Mouse (Mus musculus) left cerebral cortex, adult 18-20 months (tissue): ENCODE results near the gene Sec16a. TPM values are rescaled to one million over a fixed set of nuclear protein-coding genes. Genes with fewer than 3 reads are reported as not detected.

Experiments used
- DNase-seq, 2 experiments: peaks; one replicate each; pipeline ENCODE4 v3.0.0; 2021 to 2022; ENCODE audit warnings: low spot score in 2 of 2, mixed read lengths in 1 of 2
- total RNA-seq, 2 experiments: library from RNA; stranded (reverse); gene quantifications; 2 replicates each; pipeline ENCODE4 v1.2.3; 2021

The Sec16a gene
- total RNA-seq, 2 experiments from 2014 or later: 42.7 to 46.0 TPM

DNA sequence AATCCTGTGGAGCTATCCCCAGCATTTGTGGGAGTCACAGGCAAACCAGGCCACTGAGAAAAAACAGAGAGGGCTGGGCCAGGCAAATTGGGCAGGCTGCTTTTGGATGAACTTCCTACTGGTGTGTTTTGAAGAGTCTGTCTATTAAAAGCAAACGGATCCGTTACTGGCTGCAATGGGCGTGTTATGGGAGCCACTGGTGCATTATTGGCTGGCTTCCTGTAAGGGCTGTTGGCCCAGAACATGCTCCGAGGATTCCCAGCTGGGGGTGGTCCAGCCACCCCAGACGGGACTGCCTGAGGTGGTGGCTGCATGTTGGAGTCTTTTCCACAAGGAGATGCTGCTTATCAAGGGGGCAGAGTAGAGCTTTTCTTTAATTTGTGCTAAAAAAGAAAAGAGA is 3.3 kb downstream of the Sec16a start:
- no peak for DNase-seq

DNA sequence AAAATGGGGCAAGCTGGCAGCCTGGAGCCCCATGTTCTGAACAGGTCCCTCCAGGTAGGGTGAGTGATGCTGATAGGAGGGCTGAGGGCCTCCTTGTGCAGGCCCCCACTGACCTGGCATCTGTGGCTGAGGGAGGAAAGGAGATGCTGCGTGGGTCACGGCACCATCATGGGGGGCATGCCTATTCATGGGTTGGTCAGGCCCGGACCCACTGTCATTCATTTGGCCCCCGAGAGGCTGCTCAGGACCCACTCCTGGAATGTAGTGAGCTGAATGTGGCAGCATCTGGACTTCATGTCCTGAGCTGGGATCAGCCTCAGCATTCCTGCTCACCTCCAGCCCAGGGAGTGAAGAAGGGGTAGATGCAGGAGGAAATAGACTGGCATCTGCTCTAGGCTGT is 3.8 kb downstream of the Sec16a start:
- DNase-seq: no peak

DNA sequence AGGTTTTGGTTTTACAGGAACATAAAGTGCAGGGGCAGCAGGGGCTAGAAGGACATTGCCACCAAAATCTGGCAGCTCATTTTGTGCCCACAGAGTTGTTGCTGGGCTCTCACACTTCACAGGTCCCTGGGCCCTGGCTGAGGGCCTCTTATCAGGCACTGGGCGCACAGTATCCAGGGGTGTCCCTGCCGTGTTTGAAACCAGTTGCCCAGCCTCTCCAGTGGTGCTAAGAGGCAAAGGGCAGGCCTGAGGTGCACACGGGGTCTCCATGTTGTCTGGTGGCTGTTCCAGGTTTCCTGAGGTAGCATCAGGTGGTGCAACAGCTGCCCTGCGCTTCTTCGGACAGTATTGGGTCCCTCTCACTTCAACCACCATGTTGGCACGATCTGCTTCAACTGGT is 5.3 kb downstream of the Sec16a start:
- DNase-seq: no peak

DNA sequence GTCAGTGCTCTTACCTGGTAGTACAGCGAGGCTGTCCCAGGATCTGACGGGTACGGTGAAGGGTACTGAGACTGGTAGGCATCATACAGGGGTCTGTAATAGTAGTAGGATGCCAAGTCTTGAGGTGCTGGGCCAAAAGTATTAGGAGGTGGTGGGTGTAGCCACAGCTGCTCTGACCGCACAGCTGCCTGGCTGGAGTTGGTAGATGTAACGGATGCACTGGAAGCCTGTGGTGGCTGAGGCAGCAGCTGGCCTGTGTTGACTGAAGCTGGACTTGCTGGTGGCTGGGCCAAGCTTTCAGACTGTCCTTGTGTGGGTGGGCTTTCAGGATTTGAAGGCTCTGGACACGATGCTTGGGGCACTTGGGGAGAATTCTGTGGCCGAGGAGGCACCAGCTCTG is 6.6 kb downstream of the Sec16a start:
- no peak for DNase-seq

DNA sequence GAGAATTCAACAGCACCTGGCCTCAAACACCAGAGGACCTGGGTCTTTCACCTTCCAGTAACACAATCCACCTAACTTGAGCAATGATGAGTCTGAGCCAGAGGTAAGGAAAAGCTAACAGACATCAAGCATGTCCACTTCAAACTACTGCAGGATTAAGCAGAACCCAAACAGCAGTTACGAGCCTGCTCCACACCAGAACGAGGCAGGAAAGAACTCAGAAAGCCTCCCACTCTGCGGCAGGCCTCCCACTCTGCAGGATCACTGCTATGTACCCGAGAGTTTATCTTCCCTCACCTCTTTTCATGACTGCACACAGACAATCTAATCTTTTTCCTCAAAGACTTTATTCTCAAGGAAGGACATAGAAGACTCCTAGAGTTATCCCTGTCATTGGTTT is 7.8 kb downstream of the Sec16a start:
- DNase-seq: peak; percentile 46 to 69

DNA sequence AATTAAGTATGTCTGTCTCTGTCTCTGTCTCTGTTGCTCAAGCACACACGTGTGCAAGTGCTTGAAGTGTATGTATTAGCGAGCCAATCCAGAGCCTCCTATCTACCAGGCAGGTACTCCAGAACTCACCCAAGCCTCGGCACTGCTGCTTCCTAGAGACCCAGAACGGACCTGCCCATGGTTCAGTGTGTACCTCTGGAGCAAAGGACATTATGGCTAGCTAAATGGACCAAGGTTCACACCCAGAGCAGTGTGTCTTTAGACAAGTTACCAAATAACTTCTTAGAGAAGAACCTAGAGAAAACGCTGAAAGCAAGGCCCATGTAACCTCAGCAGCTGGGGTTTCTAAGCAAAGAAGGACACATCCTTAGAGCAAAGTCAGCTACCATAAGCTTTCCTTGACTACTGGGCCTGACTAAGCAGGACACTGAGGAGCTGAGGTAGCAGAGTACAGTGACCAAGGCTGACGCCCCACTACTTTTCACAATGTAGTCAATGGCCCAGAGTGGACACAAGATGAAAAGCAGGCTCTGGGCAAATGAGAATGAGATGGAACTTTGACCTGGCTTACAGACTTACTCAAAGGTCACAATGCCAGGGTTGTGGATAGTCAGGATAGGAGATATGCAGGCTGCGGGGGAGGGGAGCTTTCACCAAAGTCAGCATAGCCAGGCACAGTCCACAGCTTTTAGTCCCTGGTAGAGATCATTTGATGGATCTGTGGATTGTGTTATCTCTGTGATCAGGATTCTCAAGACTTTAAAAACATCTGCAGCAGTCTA is 10.0 kb downstream of the Sec16a start:
- no peak for DNase-seq

DNA sequence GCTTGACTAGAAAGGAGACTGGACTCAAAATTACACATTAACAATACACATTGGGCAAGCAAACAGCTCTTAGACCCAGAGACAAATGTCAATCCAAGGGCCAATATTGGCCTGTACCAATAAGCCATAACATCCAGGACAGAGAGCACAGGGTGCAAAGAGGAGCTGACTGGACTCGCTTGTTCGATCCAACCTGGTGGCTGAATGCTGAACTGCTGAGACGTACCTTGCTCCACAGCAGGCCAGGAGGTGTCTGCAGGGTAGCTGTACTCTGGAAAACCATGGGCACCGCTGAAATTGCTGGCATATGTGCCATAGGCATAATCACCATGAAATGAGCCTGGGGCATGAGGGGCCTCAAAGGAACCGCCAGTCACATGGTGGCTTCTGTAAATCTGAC is 15.2 kb downstream of the Sec16a start:
- DNase-seq: no peak

DNA sequence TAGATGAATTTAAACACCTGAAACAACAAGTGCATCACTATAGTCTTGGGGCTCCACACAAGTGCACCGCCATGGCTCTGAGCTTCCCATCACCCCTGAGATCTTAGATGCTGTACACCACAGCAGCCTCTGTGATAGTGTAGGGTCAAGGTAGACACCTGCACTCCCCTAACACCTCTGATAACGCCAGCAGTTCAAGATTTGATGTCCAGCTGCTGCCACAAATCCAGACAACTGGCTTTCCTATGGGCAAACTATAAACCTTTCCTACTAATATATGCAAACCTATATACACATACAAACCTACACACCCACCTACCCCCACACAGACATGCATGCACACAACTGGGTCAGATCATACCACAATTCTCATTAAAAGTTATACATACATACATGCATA is 20.5 kb downstream of the Sec16a start:
- DNase-seq: no peak

DNA sequence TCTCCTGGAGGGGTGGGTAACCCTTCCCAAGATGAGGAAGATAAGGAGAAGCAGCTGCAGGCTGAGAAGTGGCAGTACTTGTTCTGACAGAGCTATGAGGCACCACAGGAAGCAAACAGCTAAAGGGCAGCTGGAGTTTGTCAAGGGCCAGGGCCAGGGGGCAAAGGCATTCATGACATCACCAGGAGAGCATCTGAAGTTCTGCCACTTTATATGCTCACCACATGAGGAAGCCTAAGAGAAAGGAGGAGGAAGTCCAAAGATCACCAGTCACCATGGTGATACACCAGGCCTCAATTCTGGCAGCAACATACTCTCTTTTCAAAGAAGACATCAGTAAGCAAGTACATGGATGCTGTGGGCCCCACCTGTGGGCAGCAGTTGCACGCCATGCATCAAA is 21.9 kb downstream of the Sec16a start:
- no peak for DNase-seq

DNA sequence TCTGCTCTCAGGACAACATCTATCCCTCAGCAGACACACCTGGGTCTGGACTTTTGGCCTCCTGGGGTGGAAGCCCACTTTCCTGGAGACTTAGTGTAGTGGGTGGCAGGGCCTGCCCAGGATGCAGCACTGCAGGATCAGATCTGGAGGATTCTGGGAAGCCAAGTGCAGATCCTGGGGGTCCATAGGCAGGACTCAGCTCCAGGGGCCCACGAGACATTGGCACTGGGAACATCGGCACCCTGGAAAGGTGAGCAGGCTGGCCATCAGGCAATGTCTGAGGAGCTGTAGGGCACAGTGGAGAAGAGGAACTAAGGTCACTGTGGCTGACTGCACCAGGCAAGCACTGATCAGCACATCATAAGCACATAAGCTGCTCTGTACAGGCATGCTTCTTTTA is 23.0 kb downstream of the Sec16a start:
- DNase-seq: no peak

DNA sequence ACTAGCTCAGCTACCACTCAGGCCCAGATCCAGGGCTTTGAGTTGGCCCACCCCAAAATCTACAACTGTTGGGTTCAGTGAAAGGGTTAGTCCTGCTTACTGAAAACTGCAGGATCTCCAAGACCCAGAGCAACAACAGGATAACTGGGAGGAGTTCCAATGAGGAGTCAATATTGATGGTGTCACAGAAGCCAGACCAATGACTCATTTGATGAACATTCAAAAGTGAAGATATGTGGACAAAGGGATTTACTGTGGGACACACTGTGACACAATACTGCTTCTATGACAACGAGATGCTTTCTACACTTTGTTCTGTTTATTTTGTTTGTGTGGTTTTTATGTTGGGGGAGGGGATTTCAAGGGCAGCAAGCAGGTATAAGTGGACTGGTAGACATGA is 26.9 kb downstream of the Sec16a start:
- no peak for DNase-seq

DNA sequence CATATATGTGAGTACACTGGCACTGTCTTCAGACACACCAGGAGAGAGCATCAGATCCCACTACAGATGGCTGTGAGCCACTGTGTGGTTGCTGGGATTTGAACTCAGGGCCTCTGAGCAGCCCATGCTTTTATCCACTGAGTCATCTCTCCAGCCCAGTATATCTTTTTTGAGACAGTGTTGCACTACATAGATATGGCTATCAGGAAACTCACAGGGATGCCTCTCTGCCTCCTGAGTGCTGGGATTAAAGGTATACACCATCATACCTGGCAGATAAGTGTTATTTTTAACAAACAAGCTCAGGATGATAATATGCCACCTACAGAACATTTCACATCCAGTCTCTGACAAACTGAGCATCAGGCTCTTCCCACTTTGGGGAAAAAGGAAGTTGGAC is 27.9 kb downstream of the Sec16a start:
- DNase-seq: no peak

DNA sequence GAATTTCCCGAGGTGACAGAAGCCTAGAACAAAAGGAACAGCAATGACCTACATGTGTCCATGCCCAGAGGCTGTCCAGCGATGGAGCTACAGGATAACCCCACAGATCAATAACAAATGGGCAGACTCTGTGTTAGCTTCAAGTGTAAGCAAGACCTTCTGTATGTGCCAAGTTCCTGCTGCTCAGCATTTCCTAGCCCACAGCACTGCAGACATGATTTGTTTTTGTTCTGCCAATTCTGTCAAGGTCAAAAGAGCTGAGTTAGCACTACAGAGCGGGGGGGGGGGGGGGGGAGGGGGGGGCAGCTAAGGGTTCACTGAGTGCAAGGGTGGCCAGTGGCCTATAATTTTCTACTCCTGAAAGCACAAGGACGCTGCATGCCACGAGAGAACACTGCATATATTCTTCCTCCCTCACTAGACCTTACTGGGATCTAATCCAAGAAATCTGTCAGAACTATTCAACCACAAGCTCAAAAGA is 34.0 kb downstream of the Sec16a start:
- DNase-seq: no peak

DNA sequence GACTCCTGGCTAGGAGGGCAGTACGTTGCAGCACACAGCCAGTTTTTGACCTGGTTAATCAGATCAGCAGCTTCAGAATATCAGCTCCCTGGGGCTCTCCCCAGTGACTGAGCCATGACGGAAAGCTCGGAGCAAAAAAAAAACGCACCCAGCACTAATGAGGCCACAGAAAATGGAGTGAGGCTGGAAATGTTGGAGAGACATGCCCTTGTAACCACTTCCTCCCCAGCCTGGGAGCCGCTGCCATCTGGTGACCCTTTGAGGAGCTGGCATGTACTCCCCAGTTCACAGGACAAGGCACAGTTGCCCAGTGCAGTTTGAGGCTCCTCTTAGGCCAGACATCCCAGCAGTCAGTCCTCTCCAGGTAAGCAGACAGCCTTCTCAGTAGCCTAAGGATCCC is 34.9 kb downstream of the Sec16a start:
- no peak for DNase-seq

DNA sequence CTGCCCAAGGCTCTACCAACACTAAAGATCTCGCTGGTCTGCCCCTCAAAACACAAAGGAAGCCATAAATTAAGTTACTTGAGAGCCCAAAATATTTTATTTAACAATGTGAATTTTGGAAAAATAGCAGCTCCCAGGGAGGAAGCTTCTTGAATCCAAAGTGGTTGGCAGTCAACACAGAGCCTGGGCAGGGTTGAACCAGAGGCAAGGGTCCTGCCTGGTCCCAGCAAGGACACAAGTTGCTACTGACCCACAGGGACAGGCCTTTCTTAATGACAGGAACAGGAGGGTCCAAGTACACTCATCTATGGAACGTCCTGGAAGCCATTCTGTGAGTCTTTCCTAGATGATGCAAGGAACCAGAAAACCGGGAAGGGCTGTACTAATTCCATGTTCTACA is 35.7 kb downstream of the Sec16a start:
- DNase-seq: no peak

DNA sequence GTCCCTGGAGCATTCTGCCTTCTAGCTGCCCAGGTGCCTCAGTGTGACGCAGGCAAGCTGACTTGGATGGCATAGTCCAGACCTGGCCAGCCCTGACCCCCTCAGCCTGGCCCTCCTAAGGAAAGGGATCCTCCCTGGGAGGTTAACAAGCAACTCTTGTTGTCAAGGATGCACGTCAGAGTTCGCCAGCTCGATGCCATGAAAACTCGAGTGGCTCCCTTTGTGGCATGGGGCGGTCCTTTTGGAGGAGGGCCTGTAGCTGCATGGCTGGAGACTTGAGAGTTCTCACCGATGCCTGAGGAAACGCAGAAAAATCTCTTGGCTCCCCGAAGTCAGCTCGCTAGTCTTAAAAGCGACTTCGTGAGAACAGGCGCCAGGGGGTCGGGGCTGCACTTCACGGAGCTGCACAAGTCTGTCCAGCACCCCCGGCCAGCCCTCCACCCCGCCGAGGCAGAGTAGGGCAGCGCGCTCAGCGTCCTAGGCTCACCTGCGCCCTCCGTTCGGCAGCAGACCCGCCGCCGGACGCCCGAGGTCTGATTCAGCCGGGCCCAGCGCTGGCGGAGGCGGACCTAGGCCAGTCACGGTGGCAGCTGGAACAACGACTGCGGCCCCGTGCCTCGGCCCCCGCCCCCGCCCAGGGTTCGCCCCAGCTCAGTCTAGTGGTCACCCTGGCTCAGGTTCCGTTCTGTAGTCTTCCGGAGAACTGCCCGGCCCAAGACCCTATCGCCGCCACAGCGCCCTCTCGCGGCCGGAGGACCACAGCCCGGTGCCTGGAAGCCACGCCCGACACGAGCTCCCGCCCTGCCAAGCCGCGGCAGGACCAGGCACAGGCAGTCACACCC is 36.3 kb downstream of the Sec16a start, which contains the start of gene Inpp5e:
TSS of gene Inpp5e (minus strand) at position 689 of the 842 bp plus-strand sequence.
- peak; percentile 98 to 99 for DNase-seq

DNA sequence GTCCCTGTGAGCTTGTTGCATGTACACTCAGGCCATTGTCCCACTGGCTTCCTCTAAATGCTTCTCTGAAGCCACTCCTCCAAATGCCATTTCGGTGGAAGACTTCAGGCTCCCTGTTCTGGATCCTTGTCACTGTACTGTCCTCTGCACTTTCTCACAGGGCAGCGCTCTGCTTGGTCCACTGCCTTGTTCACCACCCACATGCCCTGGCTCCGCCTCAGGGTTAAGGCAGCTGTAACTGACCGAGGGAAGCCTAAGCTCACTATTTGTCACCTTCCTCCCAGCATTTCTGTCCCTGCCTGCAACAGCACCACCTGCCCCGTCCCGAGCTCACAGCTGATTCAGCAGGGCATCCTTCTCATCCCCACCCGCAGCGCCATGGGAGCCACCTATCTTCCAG is 41.7 kb downstream of the Sec16a start:
- DNase-seq: no peak

DNA sequence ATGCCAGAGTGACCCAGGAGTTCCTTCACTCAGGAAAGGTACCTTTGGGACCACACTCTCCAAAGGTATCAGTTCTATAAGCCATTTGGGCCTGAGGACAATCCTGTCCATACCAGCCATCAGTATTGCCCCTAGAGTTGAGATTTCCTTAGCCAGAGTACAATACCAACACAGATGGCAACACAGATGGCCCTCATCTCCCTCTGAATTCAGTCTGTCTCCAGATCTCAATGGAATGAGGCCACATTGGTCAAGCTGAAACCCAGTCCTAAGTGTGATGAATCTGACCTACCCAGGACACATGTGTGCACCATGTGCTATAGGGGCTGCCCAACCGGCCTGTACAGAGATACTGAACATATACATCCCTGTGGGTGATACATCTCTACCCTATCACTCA is 42.8 kb downstream of the Sec16a start:
- DNase-seq: no peak

DNA sequence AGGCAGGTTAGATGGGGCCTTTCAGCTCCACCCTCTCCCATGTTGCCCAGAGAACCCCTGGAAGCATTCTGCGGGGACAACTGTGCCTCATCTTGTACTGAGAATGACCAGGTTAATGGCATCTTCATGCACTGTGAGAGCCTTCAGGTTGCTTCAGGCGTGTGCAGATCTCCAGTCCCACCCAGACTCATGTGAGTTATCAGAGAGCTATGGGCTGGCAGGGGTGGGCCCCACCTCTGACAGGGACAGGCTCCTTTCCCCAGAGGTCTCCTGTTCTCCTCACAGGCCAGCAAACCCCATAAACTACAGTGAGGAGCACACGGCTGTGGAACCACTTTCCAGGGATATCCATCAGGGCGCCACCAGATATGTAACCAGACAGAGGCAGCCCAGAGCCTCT is 44.0 kb downstream of the Sec16a start:
- no peak for DNase-seq

DNA sequence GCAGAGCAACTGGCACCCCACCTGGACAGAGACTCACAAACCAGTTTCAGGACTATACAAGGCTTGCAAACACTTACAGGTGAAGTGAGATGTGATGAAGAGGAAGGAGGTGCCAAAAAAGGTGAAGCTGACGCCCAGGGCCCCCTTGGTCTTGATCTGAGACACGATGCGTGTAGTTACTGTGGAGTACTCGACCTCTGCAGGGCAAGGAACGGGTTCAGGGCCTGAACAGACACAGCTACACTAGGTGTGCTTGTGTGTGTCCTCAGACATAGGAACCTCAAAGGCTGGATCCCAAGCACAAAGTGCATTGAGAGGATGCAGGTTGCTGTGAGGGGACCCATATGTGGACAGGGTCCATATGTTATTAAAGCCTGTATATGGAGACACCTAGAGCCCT is 44.7 kb downstream of the Sec16a start:
- no peak for DNase-seq

DNA sequence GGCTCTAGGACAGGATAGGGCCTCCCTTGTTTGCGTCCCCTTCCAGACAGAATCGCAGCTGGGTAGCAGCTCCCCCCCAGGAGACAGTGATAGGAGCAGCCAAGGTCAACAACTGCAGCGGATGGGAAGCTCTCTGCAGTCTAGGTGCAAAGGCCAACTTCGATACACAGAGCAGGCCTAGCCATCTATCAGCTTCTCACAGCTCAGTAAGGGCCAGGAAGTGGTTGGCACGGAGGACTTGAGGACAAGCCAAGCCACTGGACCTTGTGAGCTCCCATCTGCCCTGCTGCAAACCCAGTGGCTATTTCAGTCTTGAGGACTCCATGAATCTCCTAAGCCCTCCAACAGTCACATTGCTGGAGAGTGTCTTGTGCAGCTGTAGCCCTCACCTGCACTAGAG is 45.4 kb downstream of the Sec16a start:
- no peak for DNase-seq

DNA sequence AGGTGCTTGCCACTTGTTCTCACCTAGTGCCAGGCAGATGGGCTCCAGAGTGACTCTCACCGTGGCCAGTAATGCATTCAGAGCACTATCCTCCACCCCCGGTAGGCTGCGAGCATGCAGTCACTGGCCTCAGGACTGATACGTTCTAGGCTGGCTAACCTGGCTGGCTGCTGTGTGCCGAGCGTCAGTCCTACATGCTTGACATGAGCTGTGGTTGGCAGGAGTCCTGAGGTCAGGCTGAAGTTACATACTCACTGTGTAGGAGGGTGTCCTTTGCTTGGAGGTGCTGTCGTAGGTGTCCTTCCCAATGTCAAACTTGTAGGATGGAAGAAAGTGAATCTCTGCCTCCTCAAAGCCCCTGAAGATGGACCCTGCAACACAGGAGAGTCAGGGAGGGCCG is 46.0 kb downstream of the Sec16a start:
- DNase-seq: no peak
